Mouse (Mus musculus): ENCODE data around the gene Arhgef11. TPM values are rescaled to one million over a fixed set of nuclear protein-coding genes. Genes with fewer than 3 reads are reported as not detected.

Arhgef11 gene
- polyA plus RNA-seq, 1 experiment = 31.0 TPM

GRCm38 (mm10) chr3:87761408-87762375 lies 144.3 kb downstream of the Arhgef11 start:
- no peak for DNase-seq (ENCODE audit: low read depth)

- no peak for DNase-seq (ENCODE audit: low read depth)
These were observed 145.8 kb downstream of the Arhgef11 start for GRCm38 (mm10) chr3:87763202-87763601.

GRCm38 (mm10) chr3:87763683-87764289 lies 146.4 kb downstream of the Arhgef11 start:
- no peak for DNase-seq (ENCODE audit: low read depth)

DNA sequence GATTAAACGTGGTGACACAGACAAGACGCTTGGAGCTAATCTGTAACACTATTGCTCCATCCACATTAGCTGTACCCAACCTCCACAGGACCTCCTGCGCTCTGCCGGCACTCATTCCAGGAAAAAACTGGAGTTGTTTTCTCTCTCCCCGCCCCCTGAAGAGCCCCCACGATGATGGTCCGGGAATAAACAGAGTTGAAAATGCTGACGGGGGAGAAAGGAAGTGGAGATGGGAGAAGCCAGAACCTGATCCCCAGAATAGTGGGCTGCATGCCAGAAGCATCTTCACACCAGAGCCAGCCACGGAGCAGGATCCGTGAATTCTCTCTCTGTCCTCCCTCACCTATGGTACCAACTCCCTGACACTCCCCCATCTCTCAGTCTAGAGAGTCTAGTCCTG lies 147.1 kb downstream of the Arhgef11 start:
- DNase-seq (ENCODE audit: low read depth) = no peak

DNA sequence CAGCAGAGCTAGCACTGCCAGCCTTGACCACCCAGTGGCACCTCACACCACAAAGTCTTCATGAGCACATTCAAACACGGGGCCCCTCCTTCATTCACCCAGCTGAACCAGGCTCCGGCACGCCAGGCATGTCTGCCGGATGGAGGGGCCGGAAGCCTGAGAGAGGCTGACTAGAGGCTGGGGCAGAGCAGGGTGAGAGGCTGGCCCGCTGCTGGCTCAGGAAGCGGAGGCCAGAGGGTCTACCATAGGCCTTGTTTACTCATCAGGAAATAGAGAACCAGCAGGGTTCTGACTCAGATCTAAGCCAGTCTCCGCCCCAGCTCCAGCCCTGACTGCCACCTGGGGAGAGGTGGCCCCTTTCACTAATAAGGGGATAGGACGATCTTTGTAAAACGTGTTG lies 147.7 kb downstream of the Arhgef11 start:
- no peak for DNase-seq (ENCODE audit: low read depth)

DNA sequence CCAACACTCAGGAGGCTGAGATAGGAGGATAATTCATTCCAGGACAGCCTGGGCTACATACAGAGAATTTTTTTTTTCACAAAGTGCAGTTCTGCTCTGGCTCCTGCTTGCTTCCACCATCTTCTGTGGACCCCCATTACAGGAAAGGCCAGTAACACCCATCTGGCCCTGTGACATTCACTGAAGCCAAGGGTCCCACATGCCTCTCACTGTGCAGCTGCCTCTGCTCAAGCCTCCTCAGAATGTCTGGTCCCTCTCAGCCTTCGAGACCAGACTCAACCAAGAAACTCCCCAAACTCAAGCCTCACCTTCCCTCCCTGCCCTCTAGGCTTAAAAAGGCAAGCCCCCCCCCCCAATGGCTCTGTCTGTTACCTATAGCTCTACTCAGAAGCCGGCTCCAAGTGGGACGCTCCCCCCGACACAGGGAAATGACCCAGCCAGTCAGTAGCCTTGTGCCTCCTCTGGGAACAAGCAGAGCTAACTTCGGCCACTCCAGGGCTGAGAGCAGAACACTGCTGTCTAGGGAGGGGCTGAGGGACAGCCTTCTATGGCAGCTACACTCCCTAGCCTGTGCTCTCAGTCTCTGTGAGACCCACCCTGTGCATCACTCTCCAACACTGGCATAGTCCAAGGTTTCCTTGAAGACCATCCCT lies 148.4 kb downstream of the Arhgef11 start:
- no peak for DNase-seq (ENCODE audit: low read depth)

GRCm38 (mm10) chr3:87766284-87766667 lies 148.9 kb downstream of the Arhgef11 start:
- DNase-seq (ENCODE audit: low read depth) = no peak

DNA sequence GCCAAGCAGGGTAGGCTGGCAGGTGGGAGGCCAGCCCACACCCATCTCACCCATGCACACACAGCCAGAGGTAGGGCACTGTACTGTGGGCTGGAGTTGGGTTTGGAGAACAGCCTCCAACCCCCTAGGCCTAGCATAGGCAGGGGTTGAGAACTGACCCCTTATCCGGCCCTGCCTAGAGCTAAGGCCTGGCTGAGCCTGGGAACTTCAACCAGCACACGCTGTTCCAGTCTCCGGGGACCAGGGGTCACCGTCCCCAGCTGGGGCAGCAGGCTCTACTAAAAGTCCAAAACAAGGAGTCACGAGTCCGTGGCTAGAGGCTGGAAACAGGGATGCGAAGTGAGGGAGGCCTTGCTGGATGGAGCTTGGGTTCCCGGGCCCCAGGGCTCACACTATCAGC lies 150.4 kb downstream of the Arhgef11 start:
- DNase-seq (ENCODE audit: low read depth) = no peak

GRCm38 (mm10) chr3:87768431-87768830 lies 151.1 kb downstream of the Arhgef11 start:
- no peak for DNase-seq (ENCODE audit: low read depth)

GRCm38 (mm10) chr3:87768844-87769243 lies 151.5 kb downstream of the Arhgef11 start:
- no peak for DNase-seq (ENCODE audit: low read depth)

GRCm38 (mm10) chr3:87769506-87769905 lies 152.1 kb downstream of the Arhgef11 start:
- no peak for DNase-seq (ENCODE audit: low read depth)

- DNase-seq (ENCODE audit: low read depth) = no peak
These were observed 152.9 kb downstream of the Arhgef11 start for GRCm38 (mm10) chr3:87770280-87770679.

DNA sequence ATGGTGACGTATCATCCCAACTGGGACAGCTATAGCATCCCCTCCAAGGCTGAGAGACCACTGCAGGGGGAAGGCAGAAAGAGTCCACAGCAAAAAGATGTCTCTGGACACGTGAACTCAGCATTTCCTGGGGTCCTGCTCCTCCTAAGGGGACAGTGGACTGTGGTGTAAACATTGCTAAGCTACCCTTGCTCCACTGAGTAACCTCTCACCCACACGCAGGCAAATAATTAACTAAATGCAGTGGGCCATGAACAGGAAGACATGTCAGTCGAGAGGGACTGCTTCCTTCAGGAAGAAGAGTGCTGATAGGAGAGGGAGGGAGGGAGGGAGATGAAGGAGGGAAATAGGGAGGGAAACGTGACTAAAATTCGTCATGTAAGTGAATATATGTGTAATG lies 153.7 kb downstream of the Arhgef11 start:
- DNase-seq (ENCODE audit: low read depth) = no peak

DNA sequence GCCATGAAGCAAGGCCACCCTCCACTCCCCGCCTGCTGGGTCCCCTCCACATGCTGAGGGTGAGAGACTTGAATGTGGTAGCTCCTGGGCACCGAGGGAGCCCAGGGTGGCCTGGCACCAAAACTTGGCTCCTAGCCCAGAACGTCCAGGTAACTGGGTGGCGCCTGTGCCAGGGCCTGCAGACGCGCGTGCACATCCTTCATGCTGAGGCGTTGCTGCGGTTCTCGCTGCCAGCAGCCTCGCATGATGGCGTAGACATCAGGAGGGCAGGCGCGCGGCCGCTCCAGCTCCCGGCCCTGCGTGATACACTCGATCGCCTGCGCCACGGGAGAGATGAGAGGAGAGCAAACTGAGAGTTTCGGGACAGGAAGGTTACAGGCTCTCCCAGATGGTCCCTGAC lies 160.9 kb downstream of the Arhgef11 start:
- DNase-seq (ENCODE audit: low read depth) = no peak

DNA sequence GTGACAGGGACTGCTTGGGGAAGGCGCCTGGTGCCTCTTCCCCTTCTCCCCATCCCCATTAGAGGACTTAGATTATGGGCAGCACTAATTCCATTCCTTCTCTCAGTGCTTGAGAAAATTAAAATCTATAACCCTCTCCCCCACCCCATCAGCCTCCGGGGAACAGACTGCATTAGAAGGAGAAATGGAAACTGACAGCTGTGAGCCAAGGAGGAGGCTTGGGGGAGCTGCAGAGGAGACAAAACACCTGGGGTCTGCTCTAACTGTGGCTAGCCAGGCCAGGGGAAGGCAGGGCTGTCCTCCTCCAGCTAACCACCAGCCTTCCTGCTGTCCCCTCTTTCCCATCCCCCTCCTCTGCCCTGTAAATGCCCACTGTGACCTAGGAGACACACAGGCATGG lies 161.7 kb downstream of the Arhgef11 start:
- DNase-seq (ENCODE audit: low read depth) = no peak

DNA sequence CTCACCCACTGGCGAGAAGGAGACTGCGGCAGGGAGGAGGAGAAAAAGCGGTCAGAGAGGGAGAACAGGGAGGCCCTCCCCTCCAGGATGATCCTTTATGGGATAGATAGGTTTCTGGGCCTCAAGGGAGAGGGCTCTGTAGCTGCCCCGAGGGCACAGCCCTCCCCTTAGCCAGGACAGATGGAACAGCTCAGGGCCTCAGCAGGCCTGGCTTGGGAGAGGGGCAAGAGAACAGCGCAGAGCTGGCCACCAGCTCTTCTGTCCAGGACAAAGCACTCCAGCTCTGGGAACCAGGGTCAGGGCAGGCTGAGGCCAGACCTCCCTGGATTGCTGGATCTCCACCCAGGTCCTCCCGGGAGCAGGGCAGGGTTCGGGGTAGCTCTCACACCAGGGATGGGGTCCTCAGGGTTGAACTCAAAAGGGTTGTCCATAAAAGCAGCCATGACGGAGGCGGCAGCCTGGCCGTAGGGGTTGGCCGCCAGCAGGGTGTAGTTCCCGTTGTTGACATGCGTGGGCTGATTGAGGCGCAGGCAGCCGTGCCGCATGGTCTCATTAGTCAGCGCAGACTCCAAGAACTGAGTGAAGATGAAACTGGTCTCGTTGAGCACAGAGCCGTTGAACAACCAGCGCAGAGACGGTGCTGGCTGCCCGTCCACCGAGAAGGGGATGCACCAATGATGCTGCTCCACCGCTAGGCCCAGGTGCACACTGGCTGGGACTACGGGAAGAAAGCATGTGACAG lies 166.1 kb downstream of the Arhgef11 start:
- no peak for DNase-seq (ENCODE audit: low read depth)

- DNase-seq (ENCODE audit: low read depth) = no peak
These were observed 167.8 kb downstream of the Arhgef11 start for GRCm38 (mm10) chr3:87785156-87785555.

GRCm38 (mm10) chr3:87785626-87786214 lies 168.4 kb downstream of the Arhgef11 start:
- DNase-seq (ENCODE audit: low read depth) = no peak

Measured in gonadal fat pad, adult 2 months (tissue).